21 mouse cellular contexts compared by ENCODE assay signal in genomic region chr13:100824916-100825315, GRCm38 (mm10). TPM values are rescaled to one million over a fixed set of nuclear protein-coding genes. Genes with fewer than 3 reads are reported as not detected.
DNase-seq lines count a peak whose midpoint lies in the region; TF ChIP-seq lines count a peak whose summit lies in the region.
"Had no signal": no experiment of that assay in that cellular context is flagged by ENCODE, and none has a peak within 500 bp of the region (broad histone marks: within the 10 kb centered on the region; RNA-seq: fewer than 3 reads in every experiment).

No protein-coding gene starts in this region.

- H3K9ac ChIP-seq in CH12.LX (ENCODE audit: insufficient read depth, low read depth): no peak overlapping the region
- H3K9ac ChIP-seq: embryonic facial prominence, embryonic 13.5 days; embryonic facial prominence, embryonic 15.5 days; forebrain, embryonic 12.5 days had no signal

- peak overlapping the region; percentile 92 for H3K27ac ChIP-seq in spleen, adult 2 months (ENCODE audit: insufficient read depth, low read length)
- H3K27ac ChIP-seq in CH12.LX (ENCODE audit: insufficient read depth, low read depth): peak overlapping the region; percentile 88
- peak overlapping the region; percentile 79 for H3K27ac ChIP-seq in bone marrow, adult 2 months (ENCODE audit: control insufficient read depth, insufficient read depth, low read depth, low read length, poor library complexity)
- no peak overlapping the region for H3K27ac ChIP-seq in left cerebral cortex, adult 2 months
- H3K27ac ChIP-seq: embryonic facial prominence, embryonic 13.5 days; embryonic facial prominence, embryonic 15.5 days; forebrain, embryonic 10.5 days; forebrain, embryonic 12.5 days had no signal

- no peak for TF ChIP-seq POLR2A in spleen, adult 2 months (IDR thresholded peaks at IDR 0.05; ENCODE audit: low read depth, low read length)
- no peak for TF ChIP-seq POLR2A in CH12.LX (IDR thresholded peaks at IDR 0.05; ENCODE audit: low read depth, low read length)
- TF ChIP-seq POLR2A in bone marrow, adult 2 months (IDR thresholded peaks at IDR 0.05; ENCODE audit: borderline replicate concordance, control insufficient read depth, low read depth, low read length): no peak

- 69% methylated on average over 3 of the region's 3 CpGs for WGBS in spleen, adult 2 months
- WGBS in bone marrow, adult 2 months: 84% methylated on average over 3 of the region's 3 CpGs

- H3K27me3 ChIP-seq in spleen, adult 2 months (ENCODE audit: control insufficient read depth, insufficient read depth, low read length): no peaks in the 10 kb centered on the region
- no peaks in the 10 kb centered on the region for H3K27me3 ChIP-seq in CH12.LX (replicated peaks)
- H3K27me3 ChIP-seq: embryonic facial prominence, embryonic 13.5 days; embryonic facial prominence, embryonic 15.5 days; forebrain, embryonic 12.5 days; Patski had no signal

- H3K36me3 ChIP-seq in spleen, adult 2 months (ENCODE audit: control insufficient read depth, insufficient read depth, low read length): peaks cover 28% of the 10 kb centered on the region
- peaks cover 24 to 63% of the 10 kb centered on the region in 2 experiments for H3K36me3 ChIP-seq in CH12.LX (replicated peaks in 1 of 2; ENCODE audit: control insufficient read depth in 1 of 2, insufficient read depth in 1 of 2, low read length in 1 of 2)

- H3K79me2 ChIP-seq in CH12.LX (replicated peaks; ENCODE audit: control insufficient read depth, extremely low read depth, insufficient read depth, poor library complexity, severe bottlenecking): peaks cover 21% of the 10 kb centered on the region

- TF ChIP-seq EP300 in CH12.LX (IDR thresholded peaks at IDR 0.05; ENCODE audit: low read length): no peak

- TF ChIP-seq CTCF in spleen, adult 2 months (IDR thresholded peaks at IDR 0.05; ENCODE audit: extremely low read depth, insufficient read depth, insufficient read length, insufficient replicate concordance): no peak
- TF ChIP-seq CTCF in CH12.LX (conservative IDR thresholded peaks at IDR 0.05 in 1 of 2, IDR thresholded peaks at IDR 0.05 in 1 of 2; ENCODE audit: low read depth in 2 of 2, low read length in 2 of 2): no peak
- no peak for TF ChIP-seq CTCF in bone marrow, adult 2 months (IDR thresholded peaks at IDR 0.05; ENCODE audit: control insufficient read depth, insufficient read depth, low read length)
- TF ChIP-seq CTCF in left cerebral cortex, adult 2 months (IDR thresholded peaks at IDR 0.05): no peak

- in situ Hi-C loops in CH12.LX (cut with MboI; ENCODE audit: low pct_ligation_motif_present, low pct_unique_long_range_greater_than_20kb, low sequenced_read_pairs): loop anchor here (5.0 kb wide), 1 partner anchor 33 kb away; no protein-coding TSS in a partner anchor

- H3K9me3 ChIP-seq in CH12.LX (replicated peaks; ENCODE audit: low read length): no peaks in the 10 kb centered on the region
- H3K9me3 ChIP-seq: embryonic facial prominence, embryonic 13.5 days; embryonic facial prominence, embryonic 15.5 days; forebrain, embryonic 10.5 days; forebrain, embryonic 12.5 days had no signal

- peak overlapping the region; percentile 94 for H3K4me2 ChIP-seq in CH12.LX (ENCODE audit: insufficient read depth, low read depth, poor library complexity, severe bottlenecking)
- H3K4me2 ChIP-seq: embryonic facial prominence, embryonic 13.5 days; embryonic facial prominence, embryonic 15.5 days; forebrain, embryonic 12.5 days had no signal

- intact Hi-C loops in left cerebral cortex, adult 2 months (cut with DNase I): no loop called here

- peak; percentile 41 for DNase-seq in heart, adult 11 months
- DNase-seq in heart, adult 8-10 months (ENCODE audit: low spot score): no peak
- DNase-seq in spleen, adult 2 months (ENCODE audit: low read depth in 1 of 2, low spot score in 2 of 2): no peak
- no peak for DNase-seq in spleen, postnatal 36 days (ENCODE audit: low spot score in 2 of 2)
- no peak for DNase-seq in CH12.LX (ENCODE audit: extremely low read depth)
- DNase-seq in left cerebral cortex, adult 2 months (ENCODE audit: extremely low spot score in 1 of 2, low spot score in 2 of 2): no peak
- DNase-seq: adrenal gland, adult 8-10 months; adrenal gland, postnatal 14 days; adrenal gland, postnatal 36 days; cerebellum, adult 11 months; cerebellum, adult 18-20 months; cerebellum, adult 8-10 months; cerebellum, adult 9-11 months; cerebellum, postnatal 14 days had no signal

- dilution Hi-C loops in CH12.LX (cut with MboI; ENCODE audit: extremely low pct_ligation_motif_present, extremely low pct_unique_long_range_greater_than_20kb, low sequenced_read_pairs): no loop called here

- no peak for TF ChIP-seq RAD21 in CH12.LX (IDR thresholded peaks at IDR 0.05; ENCODE audit: low read depth, low read length)

- H3K4me3 ChIP-seq in spleen, adult 2 months (ENCODE audit: extremely low read depth, insufficient read depth, insufficient read length): no peak overlapping the region
- H3K4me3 ChIP-seq in CH12.LX (replicated peaks in 1 of 3; ENCODE audit: low read depth in 2 of 3, low read length in 2 of 3, poor library complexity in 1 of 3): no peak overlapping the region
- no peak overlapping the region for H3K4me3 ChIP-seq in bone marrow, adult 2 months (replicated peaks; ENCODE audit: control insufficient read depth, low read depth, low read length)
- H3K4me3 ChIP-seq in left cerebral cortex, adult 2 months: no peak overlapping the region
- H3K4me3 ChIP-seq: embryonic facial prominence, embryonic 13.5 days; embryonic facial prominence, embryonic 15.5 days; erythroblast, embryonic 14.5 days; forebrain, embryonic 10.5 days; forebrain, embryonic 12.5 days had no signal

- H3K4me1 ChIP-seq in spleen, adult 2 months (ENCODE audit: control insufficient read depth, insufficient read depth, insufficient read length): peaks cover 2% of the 10 kb centered on the region
- peaks cover 2 to 33% of the 10 kb centered on the region in 2 experiments; a peak in 3 of 4 replicates for H3K4me1 ChIP-seq in CH12.LX (ENCODE audit: control insufficient read depth in 1 of 2, insufficient read depth in 2 of 2)
- H3K4me1 ChIP-seq in bone marrow, adult 2 months (ENCODE audit: control insufficient read depth, insufficient read depth, low read length): peaks cover 1% of the 10 kb centered on the region; the same call in 1 of the 2 replicates
- H3K4me1 ChIP-seq: embryonic facial prominence, embryonic 15.5 days; forebrain, embryonic 10.5 days; forebrain, embryonic 12.5 days had no signal

TF ChIP-seq in CH12.LX, 34 proteins besides CTCF, POLR2A, EP300 and RAD21:
- TF ChIP-seq MAX (IDR thresholded peaks at IDR 0.05; ENCODE audit: low read length) (peak; percentile 12; the same call in 1 of the 2 replicates), BHLHE40 (IDR thresholded peaks at IDR 0.05; ENCODE audit: low read depth, low read length) (peak; percentile 74), HCFC1 (IDR thresholded peaks at IDR 0.05; ENCODE audit: low read depth, low read length) (no peak)

RNA-seq across cellular contexts. Expression of gene Slc30a5, which starts 8.3 kb away (rescaled TPM):
- total RNA-seq in heart, adult 8-10 months (2022): 10 to 100 TPM; 16.2 to 20.6 (median 19.2) TPM
- polyA plus RNA-seq in spleen, adult 2 months (2012; rRNA removed): 20.6 and 24.0 TPM in 2 replicates
- total RNA-seq in CH12.LX (2012; rRNA removed) (54.4 and 65.0 TPM in 2 replicates), CH12.LX (2014; rRNA removed) (99.9 and 111 TPM in 2 replicates)
- 57.9 and 65.9 TPM in 2 replicates for polyA plus RNA-seq in CH12.LX (2012; ENCODE audit: insufficient read length, low read depth)
- 20.7 and 23.2 TPM in 2 replicates for polyA plus RNA-seq in bone marrow, adult 2 months (2011; ENCODE audit: insufficient read depth, insufficient read length, low replicate concordance, missing spikeins)
- total RNA-seq in left cerebral cortex, adult 2 months (2021): 10 to 100 TPM; 38.2 to 47.0 TPM

RNA-seq across cellular contexts. Expression of gene Ccnb1, which starts 38.5 kb away (rescaled TPM):
- total RNA-seq in heart, adult 8-10 months (2022): under 1 TPM in 3 of 4 experiments, not detected in 1; 0.19 to 0.63 (median 0.28) TPM
- 7.7 and 8.5 TPM in 2 replicates for polyA plus RNA-seq in spleen, adult 2 months (2012; rRNA removed)
- total RNA-seq in CH12.LX (2012; rRNA removed) (172 and 199 TPM in 2 replicates), CH12.LX (2014; rRNA removed) (416 and 456 TPM in 2 replicates)
- polyA plus RNA-seq in CH12.LX (2012; ENCODE audit: insufficient read length, low read depth): 243 and 337 TPM in 2 replicates
- polyA plus RNA-seq in bone marrow, adult 2 months (2011; ENCODE audit: insufficient read depth, insufficient read length, low replicate concordance, missing spikeins): 62.2 and 75.7 TPM in 2 replicates
- total RNA-seq in left cerebral cortex, adult 2 months (2021): under 1 TPM; 0.84 TPM

RNA-seq across cellular contexts. Expression of gene Cenph, which starts 49.2 kb away (rescaled TPM):
- total RNA-seq in heart, adult 8-10 months (2022): under 1 TPM in 2 of 4 experiments, not detected in 2; 0.25 to 0.28 TPM
- polyA plus RNA-seq in spleen, adult 2 months (2012; rRNA removed): 0.90 and 1.0 TPM in 2 replicates
- total RNA-seq in CH12.LX (2012; rRNA removed) (23.7 and 30.2 TPM in 2 replicates), CH12.LX (2014; rRNA removed) (49.3 and 54.2 TPM in 2 replicates)
- 49.1 and 50.8 TPM in 2 replicates for polyA plus RNA-seq in CH12.LX (2012; ENCODE audit: insufficient read length, low read depth)
- polyA plus RNA-seq in bone marrow, adult 2 months (2011; ENCODE audit: insufficient read depth, insufficient read length, low replicate concordance, missing spikeins): 50.0 and 67.5 TPM in 2 replicates
- 1 to 10 TPM in 1 of 2 experiments, under 1 TPM in 1; 0.75 to 1.1 TPM for total RNA-seq in left cerebral cortex, adult 2 months (2021)

Comparison
In these comparisons a context has a peak if more than half of its experiments do, and no peak if none do; other contexts are left out.
1. RNA of gene Ccnb1, which starts 38.5 kb away (total RNA-seq): 172 to 456 TPM in CH12.LX; 0.84 TPM in left cerebral cortex, adult 2 months and 0.19 to 0.63 TPM in heart, adult 8-10 months; every median in the first group is over 10 times any median in the second.
2. RNA of gene Cenph, which starts 49.2 kb away (total RNA-seq): 23.7 to 54.2 TPM in CH12.LX; 0.75 to 1.1 TPM in left cerebral cortex, adult 2 months and 0.25 to 0.28 TPM in heart, adult 8-10 months; every median in the first group is over 10 times any median in the second.